Mouse (Mus musculus): Measurements from ENCODE around the gene Ddah1.

DNA sequence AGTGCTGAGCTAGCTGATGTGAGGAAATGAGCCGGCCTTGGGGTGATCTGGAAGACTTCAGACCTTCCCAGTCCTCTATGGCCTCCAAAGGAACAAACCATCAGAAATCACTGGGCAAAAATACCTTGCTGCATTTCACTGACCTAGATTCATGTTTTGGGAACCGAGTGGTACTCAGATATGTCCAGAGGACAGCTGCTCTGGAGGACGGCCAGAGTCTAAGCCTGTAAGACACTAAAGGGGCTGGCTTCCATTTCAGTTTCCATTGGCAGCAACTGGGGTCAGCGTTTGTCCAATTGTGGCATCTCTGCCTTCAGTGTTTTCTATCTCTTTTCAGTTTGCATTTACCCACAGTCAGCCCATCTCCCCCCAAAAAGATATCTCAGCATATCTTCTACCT, 115.7 kb downstream of the Ddah1 start:
- TF ChIP-seq CTCF (IDR thresholded peaks at IDR 0.05; ENCODE audit: insufficient read depth, low read length), result no peak
- TF ChIP-seq POLR2A (IDR thresholded peaks at IDR 0.05; ENCODE audit: borderline replicate concordance, extremely low read depth, low read depth, low read length), result no peak
